Mouse (Mus musculus): ENCODE measurements around the gene Bpgm.

Bpgm gene

GRCm38 (mm10) chr6:34526389-34526788, 50.4 kb downstream of the Bpgm start:
- no peak for DNase-seq (ENCODE audit: low read depth, low spot score)

DNA sequence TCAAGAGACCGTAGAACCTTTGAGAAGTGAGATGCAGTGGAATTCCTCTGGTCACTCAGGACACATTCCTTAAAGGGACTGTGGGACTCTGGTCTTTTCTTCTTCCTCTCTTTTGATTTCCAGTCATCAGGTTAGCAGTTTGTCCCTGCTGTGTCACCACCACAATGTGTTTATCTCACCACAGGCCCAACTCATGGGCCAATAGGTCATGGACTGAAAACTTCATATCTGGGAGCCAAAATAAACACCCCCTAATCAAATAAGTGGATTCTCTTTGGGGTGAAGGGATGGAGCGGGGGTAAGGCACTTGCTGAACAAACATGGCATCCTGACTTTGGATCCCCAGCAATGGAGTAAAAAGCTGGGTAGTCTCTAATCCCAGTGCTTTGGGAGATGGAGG, 52.1 kb downstream of the Bpgm start:
- no peak for DNase-seq (ENCODE audit: low read depth, low spot score)

DNA sequence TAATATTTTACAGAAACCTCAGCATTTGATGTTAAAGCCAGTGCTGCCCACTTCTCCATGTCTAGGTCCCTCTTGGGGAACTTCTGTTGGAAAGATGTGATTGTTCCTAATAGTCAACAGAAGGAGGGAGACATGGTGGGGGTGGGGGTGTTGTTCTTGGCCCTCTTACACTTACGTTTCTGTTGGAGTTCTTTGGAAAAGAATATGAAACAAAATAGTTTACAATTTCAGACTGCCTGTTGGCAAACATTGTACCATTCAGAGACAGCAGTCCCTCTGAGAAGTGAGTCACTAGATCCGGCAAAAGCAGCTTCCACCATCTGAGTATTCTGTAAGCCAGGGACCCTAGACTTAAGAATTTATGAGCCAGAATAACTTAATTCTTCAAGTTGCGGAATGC, 54.0 kb downstream of the Bpgm start:
- DNase-seq (ENCODE audit: low read depth, low spot score), result no peak

DNA sequence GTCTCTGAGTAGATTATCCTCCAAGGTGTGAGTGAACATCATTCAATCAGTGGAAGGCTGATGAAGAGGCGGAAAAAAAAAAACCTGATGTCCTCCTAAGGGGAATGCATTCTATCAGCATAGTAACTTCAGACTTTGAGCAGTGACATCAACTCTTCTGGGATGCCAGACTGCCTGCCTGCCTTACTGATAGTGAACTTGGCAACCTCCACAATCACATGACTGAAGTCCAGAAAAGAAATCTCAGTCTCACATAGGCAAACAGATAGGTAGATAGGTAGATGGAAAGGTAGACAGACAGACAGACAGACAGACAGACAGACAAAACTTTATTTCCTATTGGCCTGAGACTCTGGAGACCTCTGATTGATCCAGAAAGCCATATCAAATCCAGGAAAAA, 57.0 kb downstream of the Bpgm start:
- DNase-seq (ENCODE audit: low read depth, low spot score), result no peak

DNA sequence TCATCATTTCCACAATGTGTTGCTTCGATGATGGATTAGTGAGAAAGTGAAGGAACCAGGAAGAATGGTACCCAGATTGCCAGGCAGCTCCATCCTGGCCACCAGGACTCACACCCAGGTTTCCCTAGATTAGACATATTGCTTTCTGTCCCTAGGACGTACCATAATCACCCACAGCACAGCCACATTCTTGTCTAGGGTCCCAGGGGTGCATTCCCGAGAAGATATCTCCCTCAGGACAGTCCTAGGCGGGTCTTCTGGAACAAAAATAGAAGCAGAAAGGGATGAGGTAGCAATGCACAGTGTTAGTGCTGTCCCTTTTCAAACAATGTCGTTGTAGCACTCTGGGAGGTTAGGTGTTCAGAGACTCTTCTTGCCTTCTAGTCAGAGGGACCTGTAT, 57.9 kb downstream of the Bpgm start:
- DNase-seq (ENCODE audit: low read depth, low spot score), result no peak

DNA sequence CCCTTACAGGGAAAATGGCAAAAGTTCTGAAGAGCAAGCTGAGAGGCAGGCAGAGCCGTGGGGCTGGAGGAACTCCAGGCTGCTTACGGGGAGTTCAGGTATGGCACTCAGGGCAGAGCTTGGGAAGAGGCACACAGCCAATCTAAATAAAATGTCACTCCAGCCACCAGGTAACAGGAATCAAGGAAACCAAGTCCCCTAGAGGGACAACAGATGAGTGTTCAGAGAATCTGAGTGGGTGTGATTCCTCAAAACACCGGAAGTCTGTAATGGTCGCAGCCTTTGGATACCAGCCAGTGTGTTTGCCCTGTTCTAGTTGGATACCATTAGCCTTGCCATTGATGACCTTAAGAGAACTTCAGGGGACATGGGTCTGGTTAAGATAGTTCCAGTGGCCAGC, 66.9 kb downstream of the Bpgm start:
- DNase-seq (ENCODE audit: low read depth, low spot score), result no peak

GRCm38 (mm10) chr6:34543303-34544206, 67.5 kb downstream of the Bpgm start:
- no peak for DNase-seq (ENCODE audit: low read depth, low spot score)

DNA sequence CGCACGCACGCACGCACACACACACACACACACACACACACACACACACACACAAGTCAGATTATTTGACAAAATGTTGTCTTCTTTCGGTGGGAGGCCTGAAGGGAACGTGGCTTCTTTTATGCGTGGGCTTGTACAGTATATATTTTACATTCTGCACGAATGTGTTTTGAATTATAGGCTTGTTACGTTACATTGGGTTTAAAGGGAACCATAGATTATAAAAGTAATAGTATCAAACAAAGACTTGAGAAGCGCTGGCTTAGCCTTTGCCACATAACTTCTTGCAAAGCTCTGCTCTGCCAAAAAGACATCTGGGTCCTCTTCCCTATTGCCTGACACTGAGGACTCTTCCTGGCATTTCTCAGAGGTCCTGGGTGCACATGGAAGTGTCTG, 68.2 kb downstream of the Bpgm start:
- DNase-seq (ENCODE audit: low read depth, low spot score), result no peak

DNA sequence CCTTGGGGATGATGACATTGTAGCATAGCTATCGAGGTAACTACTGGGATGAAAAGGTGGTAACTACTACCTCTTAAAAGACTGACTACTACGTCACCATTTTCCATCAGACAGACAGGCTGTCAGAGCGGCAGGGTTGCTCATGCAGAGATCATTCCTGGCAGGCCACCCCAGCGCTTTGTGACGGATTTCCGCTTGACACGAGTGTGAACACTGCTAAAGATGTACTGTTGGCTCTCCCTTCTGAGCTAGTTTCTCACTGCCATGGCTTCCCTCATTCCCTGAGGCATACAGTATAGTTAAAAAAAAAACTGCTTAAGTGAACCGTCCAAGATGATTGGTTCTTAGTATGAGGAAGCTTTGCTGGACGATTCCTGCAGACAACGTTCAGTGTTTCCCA, 69.3 kb downstream of the Bpgm start:
- no peak for DNase-seq (ENCODE audit: low read depth, low spot score)

GRCm38 (mm10) chr6:34548406-34548990, 72.5 kb downstream of the Bpgm start:
- no peak for DNase-seq (ENCODE audit: low read depth, low spot score)

- DNase-seq (ENCODE audit: low read depth, low spot score), result peak; percentile 13
Observed at GRCm38 (mm10) chr6:34549017-34549416, 73.0 kb downstream of the Bpgm start.

DNA sequence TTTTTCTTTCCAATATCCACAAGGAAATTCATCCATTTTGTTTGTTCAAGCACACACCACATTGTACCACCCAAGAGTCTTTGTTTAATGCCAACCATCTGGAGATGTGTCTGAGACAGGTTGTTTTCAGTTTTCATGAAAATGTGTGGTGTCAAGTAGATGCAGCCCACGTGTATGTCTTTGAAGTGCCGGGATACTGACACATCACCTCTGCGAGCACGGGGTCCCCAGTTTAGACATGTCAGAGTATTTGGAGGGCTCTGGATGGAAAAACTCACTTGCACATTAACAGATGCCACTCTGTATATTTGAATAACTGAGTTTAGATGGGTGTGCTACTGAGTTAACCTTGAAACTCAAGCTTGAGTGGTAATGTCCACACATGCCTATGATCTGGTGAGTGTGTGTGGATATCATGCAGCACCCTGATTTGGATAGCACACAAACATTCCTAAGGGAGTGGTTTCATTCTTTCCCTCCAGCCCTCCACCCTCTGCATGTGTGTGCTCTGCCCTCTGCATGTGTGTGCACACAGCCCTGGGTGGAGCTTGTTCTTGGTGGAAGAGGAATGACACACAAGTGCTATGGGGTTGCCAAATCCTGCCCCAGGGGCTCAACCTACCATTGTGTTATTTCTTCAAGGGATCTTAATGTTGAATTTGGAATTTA, 76.6 kb downstream of the Bpgm start:
- no peak for DNase-seq (ENCODE audit: low read depth, low spot score)

DNA sequence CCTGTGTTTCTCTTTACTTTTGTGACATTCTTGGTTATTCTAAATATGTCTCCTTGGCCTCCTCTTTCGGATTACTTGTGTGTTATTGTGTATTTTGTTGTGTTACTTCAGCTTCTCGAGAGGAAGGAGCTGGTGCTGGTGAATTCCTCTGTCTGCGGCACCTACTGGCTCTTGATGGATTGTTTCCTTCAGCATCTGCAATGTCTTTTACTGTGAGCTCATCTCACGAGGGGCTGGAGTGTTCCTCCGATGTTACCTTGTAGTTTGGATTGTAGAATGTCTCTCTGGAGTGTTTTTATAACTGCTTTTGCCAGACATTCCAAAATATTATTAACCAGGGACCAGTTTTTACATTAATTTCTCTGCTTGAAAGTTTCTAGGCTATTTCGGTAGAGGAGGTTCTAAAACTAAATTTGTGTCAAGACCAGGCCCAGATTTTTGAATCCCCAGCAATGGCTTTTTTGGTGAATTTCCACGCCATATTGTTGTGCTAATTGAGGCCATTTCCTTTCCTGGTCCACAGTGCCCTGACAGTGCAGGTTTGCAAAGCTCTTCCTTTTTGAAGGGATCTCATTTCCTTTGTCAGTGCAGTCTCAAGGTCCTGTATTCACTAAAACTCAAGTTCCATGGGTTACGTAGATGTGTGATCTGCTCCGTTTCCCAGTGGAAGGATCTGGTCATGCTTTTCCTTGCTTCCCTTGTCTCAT, 78.4 kb downstream of the Bpgm start:
- DNase-seq (ENCODE audit: low read depth, low spot score), result no peak
